Mouse (Mus musculus): ENCODE measurements at regions not wholly inside any gene's neighbourhood (a gene's known extent, or its start where the extent isn't known, plus 50 kb on each side); places are given as distances from the start of the nearest gene placed in this dataset.

DNA sequence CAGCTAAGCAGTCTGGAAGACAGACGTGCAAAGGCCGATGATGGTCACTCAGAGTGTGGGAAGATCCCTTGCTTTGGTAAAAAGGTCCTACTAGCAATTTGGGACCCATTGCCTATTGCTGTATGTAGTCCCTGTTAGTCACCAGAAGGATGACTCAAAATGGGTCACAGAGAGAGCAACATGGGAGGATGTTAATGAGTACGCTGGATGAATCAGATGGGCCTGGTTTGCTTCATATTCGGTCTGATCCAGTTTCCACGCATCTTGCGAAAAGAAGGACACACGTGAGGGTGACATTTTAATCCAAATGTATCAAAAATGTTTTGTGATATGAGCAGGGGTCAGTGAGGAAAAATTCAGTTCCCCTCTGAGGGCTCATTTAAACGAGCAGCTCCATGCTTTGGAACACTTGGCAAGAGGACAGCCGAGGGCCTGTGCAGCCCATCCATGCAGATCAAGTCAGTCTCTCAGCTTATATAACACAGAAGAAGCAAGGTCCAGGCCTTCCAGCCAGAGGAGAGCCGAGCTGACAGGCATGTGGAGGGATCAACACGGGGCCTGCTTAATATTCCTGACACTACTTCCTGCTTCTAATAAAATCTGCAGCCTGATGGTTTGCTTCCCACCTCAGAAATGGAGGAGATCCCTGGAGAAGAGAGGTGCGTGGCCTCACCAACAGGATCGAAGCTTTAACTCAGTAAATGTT, 579.2 kb upstream of the Gm26657 start:
- CTCF ChIA-PET: no interaction called here

DNA sequence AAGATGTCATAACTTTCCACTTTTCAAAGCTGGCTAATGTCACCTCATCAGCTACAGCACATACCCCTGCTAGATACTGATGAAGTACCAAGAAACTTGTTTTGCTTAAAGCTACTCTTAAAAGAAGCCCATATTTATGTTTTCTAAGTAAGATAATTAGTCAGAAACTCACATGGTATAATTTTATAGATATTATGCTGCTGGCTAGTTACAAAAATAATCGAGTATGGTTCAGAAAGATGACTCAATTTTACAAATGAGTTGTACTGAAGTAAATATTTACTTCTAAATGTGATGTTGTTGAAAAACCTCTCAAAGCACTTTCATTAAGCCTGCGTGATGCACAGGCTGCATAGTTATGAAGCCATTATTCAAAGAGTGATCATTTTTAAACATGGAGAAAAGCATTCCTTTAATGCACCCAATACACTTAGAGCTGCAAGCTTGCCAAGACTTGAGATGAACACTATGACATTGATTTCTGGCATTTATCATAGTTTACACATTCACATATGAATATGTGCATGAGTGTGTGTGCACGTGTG, 582.3 kb upstream of the Gm26657 start:
- CTCF ChIA-PET: no interaction called here

DNA sequence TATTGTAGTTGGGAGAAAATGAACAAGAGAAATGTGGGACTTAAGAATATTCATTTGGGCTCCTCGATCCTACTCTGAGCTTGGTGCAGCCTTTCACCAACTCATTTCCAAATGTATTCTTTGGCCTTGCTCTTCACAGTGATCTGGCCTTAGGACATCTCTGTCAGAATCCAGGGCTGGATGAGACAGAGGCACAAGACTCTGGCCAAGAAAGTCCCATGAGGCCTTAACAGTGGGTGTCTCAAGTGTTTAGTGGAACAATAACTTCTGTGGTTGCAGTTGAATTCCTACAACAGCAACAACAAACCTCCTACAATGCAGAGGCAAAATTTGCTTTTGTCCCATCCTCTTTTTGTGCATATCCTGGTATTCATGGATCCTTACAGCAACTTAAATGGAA, 589.2 kb upstream of the Gm26657 start:
- CTCF ChIA-PET: no interaction called here

DNA sequence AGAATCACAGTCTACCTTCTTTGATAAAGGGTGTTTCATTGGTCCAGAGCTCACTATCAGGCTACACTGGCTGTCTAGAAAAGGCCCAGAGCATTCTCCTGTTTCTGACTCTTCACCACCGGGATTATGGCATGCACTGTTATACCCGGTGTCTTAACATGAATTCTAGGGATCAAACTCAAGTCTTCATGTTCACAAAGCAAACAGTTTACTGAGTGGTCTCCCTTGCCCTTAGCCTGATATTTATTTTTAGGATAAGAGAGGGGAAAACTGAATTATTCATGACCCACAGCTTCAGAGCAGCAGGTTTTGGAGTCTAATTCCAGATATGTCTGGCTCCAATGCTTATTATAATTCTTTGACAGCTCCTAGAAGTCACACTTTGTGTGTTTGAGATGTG, 596.0 kb upstream of the Gm26657 start:
- CTCF ChIA-PET: no interaction called here

DNA sequence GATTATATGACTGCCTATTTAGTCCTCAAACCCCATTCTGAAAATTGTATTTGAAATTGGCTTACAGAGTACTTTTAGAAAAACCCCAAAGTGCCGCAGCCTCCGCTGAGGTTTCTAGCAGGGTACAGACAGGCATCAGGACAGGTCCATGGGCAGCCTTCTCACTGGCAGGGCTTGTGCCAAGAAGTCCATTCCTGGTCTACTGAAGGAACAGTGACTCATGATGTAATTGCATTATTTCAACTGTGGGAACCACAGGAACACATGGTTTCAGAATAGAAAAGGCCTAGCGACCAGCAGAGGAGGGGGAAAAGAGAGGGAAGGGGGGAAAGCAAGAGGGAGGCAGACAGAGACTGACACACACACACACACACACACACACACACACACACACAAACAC, 603.0 kb upstream of the Gm26657 start:
- CTCF ChIA-PET: no interaction called here

DNA sequence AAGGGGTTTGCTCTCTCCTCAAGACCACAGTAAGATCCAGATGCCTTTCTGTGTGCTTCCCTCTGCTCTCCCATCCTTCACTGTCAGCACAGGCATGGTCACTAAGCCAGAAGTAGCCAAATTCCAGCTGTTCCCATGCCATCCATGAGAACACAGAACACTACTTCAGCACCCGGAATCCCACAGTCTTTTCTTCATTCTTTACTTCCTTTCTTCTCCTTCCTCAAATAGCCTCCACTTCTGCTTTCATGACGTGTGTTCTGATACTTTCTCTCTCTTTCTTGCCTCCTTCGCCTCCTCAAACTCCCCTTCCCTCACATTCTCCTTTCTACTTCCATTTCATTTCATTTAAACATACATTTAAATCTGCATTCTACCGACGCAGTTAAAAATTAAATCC, 602.1 kb upstream of the Klf4 start:
- CTCF ChIA-PET: no interaction called here

DNA sequence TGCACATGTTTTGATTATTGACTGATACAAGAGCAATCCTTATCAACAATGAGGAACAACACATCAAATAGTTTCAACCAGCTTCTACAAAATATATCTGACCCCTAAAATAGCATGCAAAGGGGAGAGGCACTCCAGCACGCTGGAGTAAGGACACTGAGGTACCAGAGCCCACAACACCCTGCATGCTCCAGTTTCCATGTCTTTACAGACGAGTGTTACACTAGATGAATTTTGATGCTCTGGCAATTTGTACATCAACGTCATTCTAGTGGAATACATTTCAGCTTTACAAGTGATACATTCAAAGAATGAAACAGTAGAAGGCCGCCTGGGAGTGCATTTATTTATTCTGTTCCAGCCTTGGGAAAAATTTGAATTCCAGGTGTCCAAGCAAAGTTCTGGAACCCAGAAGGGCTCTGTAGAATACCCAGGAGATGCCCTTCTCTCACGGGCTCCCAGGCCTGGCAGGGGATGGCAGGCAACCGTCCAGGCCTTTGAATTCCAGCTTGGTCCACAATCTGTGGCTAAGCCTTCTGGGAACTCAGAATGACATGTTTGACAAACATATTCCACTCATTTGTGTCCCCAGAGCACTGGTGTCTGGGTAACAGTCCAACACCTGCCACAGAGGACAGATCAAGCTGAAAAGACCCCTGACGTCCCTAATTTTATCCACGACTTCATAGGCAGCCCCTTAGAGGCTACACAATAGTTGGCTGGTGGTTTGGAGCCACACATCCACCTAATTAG, 595.6 kb upstream of the Klf4 start:
- CTCF ChIA-PET: no interaction called here

DNA sequence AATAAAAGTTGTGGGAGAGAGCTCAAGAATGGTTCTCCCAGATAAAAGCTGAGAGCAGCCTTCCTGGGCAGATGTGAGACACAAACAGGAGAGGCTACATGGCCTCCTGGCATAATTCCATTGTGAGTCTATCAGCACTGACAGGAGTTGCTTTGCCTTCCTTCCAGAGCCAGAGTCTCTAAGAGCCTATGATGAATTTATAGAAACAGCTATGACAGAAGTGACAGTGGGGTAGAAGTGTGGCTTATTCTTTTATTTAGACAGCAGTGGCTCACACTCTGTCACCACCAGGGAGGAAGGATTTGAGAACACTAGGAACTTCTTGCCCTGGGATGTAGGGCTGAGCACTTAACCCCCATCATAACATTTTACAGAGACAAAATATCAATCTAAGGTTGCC, 592.2 kb upstream of the Klf4 start:
- CTCF ChIA-PET: no interaction called here

DNA sequence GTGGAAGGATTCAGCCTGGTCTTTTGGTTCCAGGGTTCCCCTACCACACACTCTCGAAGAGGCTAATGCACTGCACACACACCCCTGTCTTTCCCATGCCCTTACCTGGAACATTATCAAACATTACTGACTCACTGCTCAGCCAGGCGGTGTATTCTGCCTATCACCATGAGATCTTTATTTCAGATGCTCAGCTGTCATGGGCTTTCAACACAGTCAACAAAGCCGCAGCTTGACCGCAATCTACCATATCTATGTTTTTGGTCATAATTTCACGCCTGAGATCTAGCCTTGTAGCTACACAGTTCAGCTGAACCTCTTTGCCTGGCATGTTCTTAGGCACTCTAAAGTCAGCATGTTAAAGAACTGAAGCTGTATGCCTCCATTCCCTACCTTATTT, 589.9 kb upstream of the Klf4 start:
- CTCF ChIA-PET: no interaction called here

DNA sequence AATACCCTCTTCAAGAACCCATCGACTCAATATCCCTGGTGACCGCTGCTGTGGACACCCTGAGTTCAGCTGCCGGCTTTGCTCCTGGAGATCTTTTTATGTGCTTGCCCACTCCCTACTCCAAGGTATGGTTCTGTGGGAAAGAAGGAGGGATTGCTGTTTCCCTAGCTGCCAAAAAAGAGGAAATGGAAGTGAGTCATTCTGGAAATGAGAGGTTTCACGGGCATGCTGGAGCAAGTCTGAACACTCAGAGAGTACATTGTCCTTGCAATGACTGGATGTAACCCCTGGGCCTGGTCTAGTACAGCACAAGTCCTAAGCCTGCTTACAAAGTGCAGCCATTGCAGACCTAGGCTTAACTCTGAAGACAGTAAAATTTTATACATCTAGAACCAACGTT, 589.4 kb upstream of the Klf4 start:
- CTCF ChIA-PET: no interaction called here

DNA sequence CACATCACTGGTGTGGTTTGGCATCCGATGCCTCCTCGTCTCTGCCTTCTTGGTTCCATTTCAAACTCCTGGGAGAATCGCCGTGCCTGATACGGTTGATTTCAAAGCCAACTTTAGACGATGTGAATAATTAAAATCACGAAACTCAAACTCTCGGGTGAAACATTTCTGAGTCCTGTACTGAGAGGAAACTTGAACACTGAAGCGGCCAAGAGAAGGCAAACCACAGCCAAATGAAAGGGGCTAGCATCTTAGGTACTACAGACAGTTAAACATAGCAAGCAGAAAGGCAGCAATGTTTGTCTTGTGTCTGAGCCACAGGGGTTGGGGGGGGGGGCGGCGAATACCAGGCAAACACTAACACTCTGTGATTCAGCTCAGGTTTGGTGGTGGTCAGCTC, 588.1 kb upstream of the Klf4 start:
- CTCF ChIA-PET: no interaction called here

DNA sequence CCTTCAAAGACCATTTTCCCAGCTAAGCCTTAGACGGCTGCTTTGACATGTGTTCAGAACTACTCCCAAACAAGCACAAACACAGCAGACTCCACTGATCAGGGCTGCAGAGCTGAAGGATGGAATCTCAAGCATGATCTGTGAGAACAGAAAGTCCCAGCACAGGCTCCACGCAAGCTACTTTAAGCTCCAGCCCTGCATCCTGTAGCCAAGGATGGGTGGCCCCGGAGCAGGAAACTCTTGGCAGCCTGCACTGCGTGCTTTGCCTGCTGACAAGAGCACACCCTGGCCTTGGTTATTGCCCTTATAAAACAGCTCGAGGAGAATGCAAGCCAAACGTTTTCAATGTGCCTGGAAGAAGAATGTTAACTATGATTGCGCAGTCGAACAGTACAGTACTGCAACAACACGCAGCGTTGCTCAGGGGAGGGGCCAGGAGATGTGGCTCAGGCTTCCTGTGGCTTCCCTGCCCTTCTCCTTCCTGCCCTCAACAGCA, 581.5 kb upstream of the Klf4 start:
- CTCF ChIA-PET: interaction anchor here (0.6 to 0.7 kb wide), 2 partner anchors 26 to 405 kb away, joined by 3 to 4 read pairs; no protein-coding TSS in a partner anchor

DNA sequence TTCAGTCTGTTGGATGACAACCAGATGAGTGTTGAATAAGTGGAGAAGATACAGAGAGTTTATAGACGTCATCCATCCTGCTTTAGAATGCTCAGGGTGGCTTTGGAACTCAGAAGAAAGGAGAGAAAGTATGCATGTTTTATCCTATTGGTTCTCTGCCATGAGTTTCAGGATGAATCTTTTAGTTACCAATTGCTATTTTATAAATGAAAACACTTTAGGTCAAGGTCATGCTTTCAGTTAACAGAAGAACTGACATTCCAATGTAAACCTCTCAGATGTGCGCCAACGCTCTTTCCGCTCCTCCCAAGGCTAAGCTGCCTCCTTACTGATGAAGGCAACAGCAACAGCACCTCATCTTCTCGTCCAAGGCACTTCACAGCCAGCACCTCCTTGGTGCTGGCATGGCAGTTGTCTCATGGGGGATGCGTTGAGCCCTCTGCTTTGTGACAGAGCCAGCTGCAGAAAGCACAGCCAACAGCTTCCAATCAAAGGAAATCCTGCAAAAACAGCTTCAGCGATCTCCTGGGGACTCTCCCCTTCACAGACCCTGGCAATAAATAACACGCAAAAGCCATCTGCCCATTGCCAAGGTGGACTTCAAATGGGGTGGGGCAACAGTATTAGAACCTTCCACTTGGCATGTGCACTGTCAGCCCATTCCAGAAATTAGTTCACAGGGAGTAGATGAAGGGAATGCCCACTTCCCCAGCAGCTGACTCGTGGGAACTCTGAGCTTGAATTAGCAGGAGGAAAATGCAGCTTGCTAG, 580.9 kb upstream of the Klf4 start:
- CTCF ChIA-PET: interaction anchor here (0.6 kb wide), 1 partner anchor 406 kb away, joined by 4 read pairs; no protein-coding TSS in a partner anchor

DNA sequence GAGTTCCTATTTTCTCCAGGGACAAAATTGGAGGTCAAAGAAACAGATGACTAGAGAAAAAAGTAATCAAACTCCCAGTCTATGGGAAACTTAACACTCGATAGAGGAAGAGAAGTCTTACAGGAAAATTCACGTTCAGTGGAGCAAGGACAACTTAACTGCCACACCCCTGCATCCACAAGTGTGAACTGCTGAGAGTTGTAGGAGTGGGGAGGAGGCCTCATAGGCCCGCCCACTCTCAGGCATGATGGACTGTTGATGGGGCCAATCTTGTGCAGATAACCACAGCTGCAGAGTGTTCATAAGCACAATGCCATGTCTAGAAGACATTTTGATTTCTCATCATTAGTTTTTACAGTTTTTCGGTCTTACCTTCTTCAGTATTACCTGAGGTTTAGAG, 574.7 kb upstream of the Klf4 start:
- CTCF ChIA-PET: no interaction called here

DNA sequence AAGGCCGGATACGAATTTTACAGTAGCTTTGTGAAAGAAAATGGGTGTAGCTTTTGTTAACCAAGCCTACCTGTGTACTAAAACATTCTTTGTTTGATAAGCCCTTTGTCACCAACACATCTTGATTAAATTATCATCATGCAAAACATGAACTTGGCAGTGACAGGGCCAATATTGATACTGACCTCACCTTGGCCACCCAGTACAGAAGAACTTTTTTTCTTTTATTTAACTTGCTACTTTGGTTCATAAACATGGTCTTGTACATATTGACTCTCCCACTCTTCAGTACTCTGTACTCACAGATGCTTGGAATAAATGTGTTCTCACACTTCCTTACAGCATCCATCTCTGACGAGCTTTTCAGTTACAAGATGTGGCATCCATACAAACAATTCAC, 570.0 kb upstream of the Klf4 start:
- CTCF ChIA-PET: no interaction called here

DNA sequence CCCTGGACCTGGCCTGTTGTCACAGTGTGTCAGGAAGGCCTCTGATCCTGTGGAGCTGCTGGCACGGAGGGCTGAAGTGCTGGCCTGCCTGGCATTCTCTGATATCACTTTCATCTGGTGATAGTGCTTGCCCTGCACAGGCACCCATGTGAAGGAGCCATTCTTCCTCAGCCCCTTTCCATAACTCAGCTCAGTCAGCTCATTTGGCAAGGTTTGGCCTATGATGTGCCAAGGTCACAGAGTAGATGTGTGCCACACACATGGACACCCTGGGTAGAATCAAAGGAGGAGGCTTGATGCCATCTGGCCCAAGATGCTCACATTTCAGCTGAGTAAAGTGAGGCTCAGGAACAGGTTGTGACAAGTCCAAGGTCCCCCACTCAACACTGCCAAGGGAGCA, 558.5 kb upstream of the Klf4 start:
- CTCF ChIA-PET: no interaction called here

DNA sequence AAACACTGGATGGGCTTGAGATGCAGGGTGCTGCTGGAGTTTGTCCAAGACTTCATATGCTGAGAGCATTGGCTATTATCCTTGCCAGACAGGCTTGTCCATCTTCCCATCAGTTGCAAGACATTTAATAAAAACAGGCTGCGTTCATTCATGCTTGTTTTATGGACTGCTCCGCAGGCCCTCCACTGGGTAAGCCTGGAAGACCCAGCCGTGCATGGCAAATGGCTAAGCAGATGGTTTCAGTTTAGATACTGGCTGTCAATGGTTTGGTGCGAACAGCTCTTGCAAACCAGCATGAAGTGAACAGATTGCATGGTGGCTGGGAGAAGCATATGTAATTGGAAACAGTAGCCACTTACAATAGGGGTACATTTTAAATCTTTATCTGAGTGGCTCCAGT, 556.4 kb upstream of the Klf4 start:
- CTCF ChIA-PET: no interaction called here

DNA sequence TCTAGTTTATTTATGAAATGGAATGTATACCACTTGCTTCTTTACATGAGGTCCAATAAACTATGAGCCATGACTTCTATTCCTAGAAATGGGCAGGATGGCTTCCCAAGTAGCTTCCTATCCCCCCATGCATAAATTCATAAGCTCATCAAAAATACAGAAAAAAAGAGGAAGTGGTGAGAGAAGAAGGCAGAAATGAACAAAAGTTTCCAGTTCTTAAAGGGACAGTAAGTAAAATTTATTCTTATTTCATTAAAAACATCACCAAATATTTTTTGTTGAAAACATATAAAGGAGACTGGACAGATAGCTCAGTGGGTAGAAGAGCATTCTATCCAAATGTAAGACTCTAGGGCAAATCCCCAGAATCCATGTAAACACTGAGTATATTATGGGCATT, 554.0 kb upstream of the Klf4 start:
- CTCF ChIA-PET: no interaction called here

DNA sequence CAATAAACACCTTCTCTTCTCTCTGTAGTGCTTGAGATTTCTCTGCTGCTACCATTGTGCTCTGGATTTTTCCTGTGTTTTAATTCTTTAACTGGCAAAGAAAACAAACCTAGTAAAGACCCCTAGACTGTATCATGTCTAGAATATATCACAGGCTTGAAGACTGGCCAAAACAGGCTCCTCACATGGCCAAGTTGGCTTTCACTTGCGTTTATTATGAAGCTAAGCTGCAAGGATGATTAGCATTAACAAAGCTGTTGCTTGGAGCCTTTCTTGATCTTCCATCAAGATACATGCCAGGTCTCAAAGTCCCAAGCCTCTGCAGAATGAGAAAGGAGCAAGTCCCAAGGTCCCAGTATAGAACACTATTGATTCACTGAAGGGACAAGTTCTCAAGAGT, 551.9 kb upstream of the Klf4 start:
- CTCF ChIA-PET: no interaction called here

DNA sequence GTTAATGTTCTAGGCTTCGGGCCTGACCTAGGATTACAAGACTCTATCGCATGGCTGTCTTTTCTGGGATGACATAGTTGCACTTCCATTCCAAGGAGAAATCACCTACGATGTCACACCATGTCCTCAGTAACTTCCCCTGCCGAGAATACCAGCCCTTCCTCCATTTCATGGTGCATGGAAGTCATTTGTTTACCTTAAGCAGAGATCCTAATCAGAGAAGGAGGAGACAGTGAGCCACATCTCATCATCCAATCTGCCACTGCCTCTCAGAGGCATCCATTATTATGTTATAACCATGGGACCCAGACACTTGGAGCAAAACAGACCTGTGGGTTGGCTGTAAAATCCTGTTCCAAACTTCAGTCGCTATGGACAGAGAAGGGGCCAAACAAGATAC, 550.1 kb upstream of the Klf4 start:
- CTCF ChIA-PET: no interaction called here

DNA sequence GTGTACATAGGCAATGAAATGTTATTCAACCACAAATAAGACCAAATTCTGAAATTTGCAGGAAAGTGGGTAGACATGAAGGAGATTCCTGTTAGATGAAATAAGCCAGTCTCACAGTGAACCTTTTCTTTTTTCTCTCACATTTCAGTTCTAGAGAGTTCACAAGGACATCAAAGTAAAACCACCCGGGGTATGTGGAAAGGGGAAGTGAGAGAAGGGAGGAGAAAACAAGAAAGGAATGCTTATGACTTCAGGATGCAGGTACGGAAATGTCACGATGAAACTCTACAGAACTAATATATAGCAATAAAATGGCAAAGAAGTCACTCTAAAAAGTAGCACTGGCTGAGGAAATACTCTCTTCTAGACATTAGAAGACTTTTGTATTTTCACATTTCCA, 548.7 kb upstream of the Klf4 start:
- CTCF ChIA-PET: no interaction called here

DNA sequence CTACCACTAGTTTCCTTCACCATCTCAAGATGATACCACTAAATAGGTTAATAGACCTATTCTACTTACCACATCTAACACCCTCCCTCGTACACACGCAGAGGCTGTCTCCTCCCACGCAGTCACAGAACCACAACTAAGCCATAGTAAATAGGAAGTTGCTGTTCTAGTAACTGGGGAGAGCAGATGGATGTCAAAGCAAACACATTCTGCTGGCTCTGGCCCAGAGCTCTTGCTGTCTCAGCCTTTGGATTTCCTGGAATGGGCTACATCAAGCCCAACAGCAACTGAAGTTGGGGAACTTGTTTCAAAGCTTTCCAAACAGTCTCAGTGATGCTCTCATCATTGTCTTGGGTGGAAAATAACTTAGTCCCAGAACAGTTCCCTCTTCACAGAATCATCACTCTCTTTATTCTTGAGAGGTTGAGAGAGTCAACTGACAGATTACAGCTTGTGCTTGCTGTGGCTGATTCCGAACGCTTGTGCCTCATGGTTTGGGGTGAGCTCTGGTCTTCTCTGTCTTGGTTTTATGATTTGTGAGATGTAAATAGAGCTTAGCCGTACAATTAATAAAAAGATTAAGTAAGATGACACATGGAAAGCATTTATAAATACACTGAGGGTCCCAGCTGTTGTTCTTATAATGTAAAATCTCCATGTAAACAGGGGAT, 538.5 kb upstream of the Klf4 start:
- CTCF ChIA-PET: no interaction called here

All from spleen, embryonic (tissue).